Mouse (Mus musculus) bone marrow macrophage, adult 2 months (primary cell): ENCODE measurements around the gene Sart3.

Source experiments
- CTCF ChIP-seq: IDR thresholded peaks from 2 replicates; pipeline ENCODE4 v1.5.1; 2012; ENCODE audit warnings: low read depth, mild to moderate bottlenecking, low read length, moderate library complexity
- POLR2A ChIP-seq: IDR thresholded peaks from 2 replicates; pipeline ENCODE4 v1.6.1; 2012; ENCODE audit warnings: mild to moderate bottlenecking, low read depth, low read length, borderline replicate concordance

DNA sequence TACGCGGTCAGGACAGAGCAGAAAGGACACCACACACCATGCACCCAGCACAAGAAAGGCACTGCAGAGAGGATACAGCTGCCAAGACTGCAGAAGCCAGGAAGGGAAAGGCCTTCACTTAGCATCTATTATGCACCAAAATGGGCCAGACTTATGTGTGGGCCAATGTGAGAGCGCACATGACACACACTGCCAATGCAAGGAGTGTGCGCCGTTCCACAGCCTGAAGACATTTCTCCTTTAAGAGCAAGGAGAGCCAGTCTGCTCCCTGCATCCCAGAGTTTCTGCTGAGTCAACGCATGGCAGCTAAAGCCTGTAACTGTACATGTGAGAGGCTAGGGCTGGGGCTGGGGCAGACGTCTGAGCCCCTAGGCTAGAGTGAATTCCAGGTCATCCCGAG, 3.5 kb downstream of the Sart3 start:
- TF ChIP-seq POLR2A, result no peak
- TF ChIP-seq CTCF, result no peak
